Mouse (Mus musculus) mouse embryonic stem cell (cell line): ENCODE results near the gene Scrn3.

Source experiments
- in situ Hi-C, 2 experiments: fragments of 300-500 bp; cut with MboI; formaldehyde crosslinking; loops; 1 replicate in 1 of 2; 3 replicates in 1 of 2; pipeline ENCODE4 v1.14.3; 2019 to 2020; ENCODE audit warnings: low sequenced_read_pairs in 2 of 2, low pct_unique_long_range_greater_than_20kb in 1 of 2, mixed read lengths in 1 of 2; ENCODE audit not compliant: unreplicated experiment in 1 of 2

The Scrn3 gene

DNA sequence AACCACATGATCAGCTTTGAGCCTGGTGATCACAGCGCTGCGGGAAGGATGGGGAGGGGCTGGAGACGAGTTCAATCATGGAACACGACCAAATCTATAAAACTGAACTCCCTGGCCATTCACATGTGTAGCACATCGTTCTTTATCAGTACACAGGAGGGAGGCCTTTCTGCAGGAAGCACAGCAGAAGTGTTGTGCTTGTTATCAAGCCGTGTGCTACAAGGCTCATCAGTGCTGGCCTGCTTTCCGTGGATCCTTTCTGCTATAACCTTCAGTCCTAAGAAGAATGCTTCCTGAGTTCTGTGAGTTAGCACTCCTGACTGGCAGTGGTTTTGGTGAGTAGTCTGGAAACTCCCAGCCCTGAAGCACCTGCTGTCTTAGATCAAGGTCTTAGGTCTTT is 17.4 kb upstream of the Scrn3 start:
- in situ Hi-C loops: loop anchor here (25.0 kb wide), 3 partner anchors 358 to 1758 kb away; partner anchors contain the start of genes Dlx1 (in 1 of the 2) and Dlx2 (in 1 of the 2)

- in situ Hi-C loops: loop anchor here (25.0 kb wide), 3 partner anchors 361 to 1761 kb away; partner anchors contain the start of genes Dlx1 (in 1 of the 2) and Dlx2 (in 1 of the 2)
These were observed 14.2 kb upstream of the Scrn3 start for GRCm38 (mm10) chr2:73298154-73298553.

GRCm38 (mm10) chr2:73298841-73299240 is 13.6 kb upstream of the Scrn3 start:
- in situ Hi-C loops: loop anchor here (25.0 kb wide), 3 partner anchors 362 to 1762 kb away; partner anchors contain the start of genes Dlx1 (in 1 of the 2) and Dlx2 (in 1 of the 2)

GRCm38 (mm10) chr2:73301979-73302378 is 10.4 kb upstream of the Scrn3 start:
- in situ Hi-C loops: no loop called here

GRCm38 (mm10) chr2:73302722-73303121 is 9.7 kb upstream of the Scrn3 start:
- in situ Hi-C loops: no loop called here

DNA sequence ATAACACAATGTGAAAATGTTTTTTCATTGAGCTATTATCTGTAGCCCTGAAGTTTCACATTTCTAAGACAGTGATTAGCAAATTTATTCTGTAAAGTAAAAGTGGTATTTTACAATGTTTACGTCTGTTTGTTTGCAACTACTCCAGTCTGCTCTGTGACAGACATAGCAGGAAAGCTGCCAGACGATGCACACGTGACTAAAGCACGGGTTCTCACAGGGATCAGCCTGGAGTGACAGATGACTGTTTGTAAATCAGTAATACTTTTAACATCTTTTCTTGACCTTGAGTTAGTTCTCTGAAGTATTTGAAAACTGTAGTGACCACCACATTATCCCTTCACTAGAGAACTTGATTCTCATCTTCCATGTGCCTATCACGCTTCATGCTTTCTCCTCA is 7.9 kb upstream of the Scrn3 start:
- in situ Hi-C loops: no loop called here

DNA sequence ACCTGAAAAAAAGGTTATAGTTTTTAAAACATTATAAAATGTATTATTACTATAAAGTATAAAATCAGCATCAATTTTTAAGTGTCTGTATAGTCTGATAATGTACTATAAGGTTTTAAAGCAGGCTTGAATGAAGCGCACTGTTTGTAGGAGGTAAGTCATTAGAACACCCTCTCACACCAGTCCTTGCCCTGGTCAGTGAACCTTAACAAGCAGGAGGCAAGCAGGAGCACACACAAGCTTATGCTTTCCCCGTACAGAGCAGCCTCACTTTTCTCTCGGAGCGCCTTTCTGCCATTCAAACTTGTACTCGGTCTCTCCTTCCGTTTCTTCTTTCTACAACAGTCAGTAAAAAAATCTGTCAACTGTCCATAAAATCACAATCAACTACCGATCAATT is 6.4 kb upstream of the Scrn3 start:
- in situ Hi-C loops: no loop called here

DNA sequence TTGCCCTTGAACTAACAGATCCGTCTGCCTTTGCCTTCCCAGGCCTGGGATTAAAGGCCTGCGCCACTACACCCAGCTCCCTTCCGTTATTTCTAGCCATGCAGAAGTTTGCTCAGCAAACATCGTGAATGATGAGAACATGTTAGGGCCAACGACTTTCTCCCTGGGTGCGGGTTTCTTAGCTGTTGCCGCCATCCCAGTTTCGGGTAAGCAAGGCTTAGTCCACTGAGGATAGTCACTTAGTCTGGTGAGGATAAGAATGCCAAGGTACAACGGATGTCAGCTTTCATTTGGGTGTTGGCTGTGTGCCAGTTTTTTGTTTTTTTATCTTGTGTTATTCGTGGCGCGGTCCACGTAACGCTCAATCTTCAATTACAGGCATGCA is 708 bp downstream of the Scrn3 start:
- in situ Hi-C loops: no loop called here

- in situ Hi-C loops: no loop called here
These were observed 1.9 kb downstream of the Scrn3 start for GRCm38 (mm10) chr2:73314311-73314710.

DNA sequence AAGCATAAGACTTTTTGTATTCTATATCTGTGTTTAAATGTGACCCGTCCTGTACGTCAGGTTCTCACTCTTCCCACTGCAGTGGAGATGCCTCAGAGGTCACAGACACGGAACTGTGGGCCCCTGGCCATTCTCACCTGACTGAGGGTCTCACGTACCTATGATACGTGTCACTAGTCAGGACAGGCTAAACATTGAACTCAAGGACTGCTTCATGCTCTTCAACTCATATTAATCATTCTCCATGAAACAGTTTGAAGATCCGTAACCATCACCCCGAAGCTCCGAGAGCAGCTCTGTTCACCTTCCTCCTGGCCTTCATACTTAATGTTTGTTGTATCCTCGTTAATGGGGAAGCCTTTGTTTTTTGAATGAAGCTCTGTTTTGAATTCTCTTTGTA is 5.0 kb downstream of the Scrn3 start:
- in situ Hi-C loops: no loop called here

GRCm38 (mm10) chr2:73319218-73319617 is 6.8 kb downstream of the Scrn3 start:
- in situ Hi-C loops: no loop called here

GRCm38 (mm10) chr2:73322991-73323390 is 10.6 kb downstream of the Scrn3 start:
- in situ Hi-C loops: no loop called here

DNA sequence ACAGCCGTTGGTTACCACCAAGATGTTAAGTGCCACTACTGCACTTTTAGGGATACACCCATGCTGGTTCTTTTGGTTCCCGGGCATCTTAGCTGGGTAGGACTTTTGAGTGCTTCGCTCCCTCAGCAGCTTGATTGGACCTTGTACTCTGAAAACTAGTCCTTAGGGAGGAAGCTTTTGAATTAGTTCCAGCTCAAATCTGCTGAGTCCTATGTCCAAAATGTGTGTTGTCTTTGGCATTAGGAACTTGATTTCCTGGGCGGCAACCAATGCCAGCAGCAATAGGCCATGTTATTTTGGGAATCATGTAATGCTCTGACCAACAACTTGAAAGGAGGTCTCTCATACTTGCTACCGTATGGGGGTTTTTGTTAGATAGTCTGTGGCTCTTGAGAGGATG is 13.5 kb downstream of the Scrn3 start:
- in situ Hi-C loops: no loop called here

- in situ Hi-C loops: no loop called here
These were observed 23.5 kb downstream of the Scrn3 start for GRCm38 (mm10) chr2:73335949-73336348.

DNA sequence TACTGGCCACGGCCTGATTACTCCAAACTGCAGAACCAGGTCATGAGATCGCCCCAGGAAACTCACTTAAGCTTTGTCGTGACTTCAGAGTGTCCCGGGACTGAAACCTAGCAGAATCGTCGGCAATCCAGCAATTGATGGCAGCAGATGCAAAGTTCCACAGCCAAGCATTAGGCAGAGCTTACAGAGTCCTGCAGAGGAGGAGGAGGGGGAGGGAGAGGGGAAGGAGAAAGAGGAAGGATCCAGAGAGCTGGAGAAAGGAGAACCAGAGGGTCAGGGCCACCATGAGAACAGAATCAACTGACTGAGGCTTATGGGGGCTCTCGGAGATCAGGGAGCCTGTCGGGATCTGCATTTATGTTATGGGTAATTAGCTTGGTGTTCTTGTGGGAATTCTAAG is 26.0 kb downstream of the Scrn3 start:
- in situ Hi-C loops: no loop called here

GRCm38 (mm10) chr2:73343701-73344100 is 31.3 kb downstream of the Scrn3 start:
- in situ Hi-C loops: no loop called here

DNA sequence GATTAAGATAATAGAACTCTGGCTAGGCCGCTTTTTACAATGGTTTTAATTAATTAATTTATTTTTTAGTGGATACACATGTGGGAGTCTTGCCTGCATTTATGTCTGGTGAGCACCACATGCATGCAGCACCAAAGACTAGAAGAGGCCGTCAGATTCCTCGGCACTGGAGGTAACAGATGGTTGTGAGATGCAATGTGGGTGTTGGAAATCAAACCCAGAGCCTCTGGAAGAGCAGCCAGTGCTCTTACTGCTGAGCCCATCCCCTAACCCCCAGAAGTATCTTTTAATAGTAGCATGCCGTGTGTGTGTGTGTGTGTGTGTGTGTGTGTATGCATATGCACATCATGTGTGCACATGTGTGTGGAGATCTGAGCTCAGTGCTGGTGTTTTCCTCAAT is 32.8 kb downstream of the Scrn3 start:
- in situ Hi-C loops: no loop called here

DNA sequence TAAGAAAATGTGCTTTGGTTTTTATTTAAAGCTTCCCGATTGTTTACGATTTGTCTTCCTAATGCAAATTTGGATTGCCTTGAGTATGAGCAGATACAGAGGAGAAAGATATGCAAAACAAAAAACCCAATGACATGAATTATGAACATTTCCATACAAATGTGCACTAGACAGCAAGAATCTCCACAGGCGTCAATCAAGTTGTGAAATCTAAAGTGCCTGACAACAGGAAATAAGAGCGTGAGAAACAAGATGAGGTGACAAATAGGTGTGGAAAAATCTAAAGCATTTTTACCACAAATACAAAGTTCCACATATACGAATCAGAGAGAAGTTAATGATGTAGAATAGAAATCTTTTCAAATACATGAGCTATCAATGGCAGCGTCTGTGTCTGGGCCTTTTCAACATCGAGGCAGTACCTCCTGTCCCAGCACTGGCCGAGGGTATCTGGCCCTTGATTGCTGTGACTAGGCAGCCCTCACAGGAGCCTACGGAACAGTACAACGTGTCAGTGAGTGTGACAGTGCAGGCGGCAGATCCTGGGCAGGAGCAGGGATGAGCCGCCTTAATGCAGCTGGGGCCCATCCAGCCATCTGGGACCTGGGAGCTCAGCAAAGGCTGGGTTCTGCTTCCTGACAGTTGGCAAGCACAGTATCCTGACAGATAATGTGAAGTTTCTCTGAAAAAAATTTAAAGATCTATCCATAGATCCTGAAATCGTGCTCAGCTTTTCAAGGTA is 34.1 kb downstream of the Scrn3 start:
- in situ Hi-C loops: no loop called here

GRCm38 (mm10) chr2:73347136-73347535 is 34.7 kb downstream of the Scrn3 start:
- in situ Hi-C loops: no loop called here

DNA sequence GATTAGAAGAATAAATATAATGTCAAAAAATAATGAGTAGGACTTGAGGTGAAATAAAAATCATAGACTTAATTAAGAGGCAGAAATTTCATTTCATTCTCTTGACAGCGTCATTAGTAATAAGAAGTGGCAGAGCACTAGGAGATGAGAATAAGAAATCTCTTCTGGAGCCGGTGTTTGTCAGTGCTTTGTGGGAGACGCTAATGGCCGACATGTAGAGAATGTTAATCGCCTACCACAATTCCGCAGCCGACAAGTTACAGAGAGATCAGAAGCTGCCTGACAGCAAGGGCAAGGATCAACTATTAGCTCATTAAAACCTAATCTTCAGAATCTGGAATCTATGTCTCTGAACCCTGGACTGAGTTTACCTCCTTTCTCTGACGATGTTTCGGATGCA is 35.4 kb downstream of the Scrn3 start:
- in situ Hi-C loops: no loop called here
